Mouse (Mus musculus): ENCODE measurements around the gene Map4k2.

DNA sequence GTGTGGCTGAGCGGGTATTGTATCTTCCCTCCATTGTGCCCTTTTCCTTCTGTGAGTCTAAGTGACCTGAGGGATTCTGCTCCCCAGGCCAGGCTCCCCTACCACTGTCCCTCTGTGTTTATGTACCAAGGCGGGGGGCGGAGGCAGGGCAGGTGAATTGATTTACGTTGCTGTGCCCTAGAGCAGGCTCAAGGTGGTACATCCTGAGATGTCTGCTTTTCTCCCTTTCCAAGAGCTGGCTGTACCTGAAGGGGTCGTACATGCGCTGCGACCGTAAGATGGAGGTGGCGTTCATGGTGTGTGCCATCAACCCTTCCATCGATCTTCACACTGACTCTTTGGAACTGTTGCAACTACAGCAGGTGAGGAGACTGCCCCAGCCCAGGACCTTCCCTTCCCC lies 4.0 kb upstream of the Map4k2 start:
- no peak for TF ChIP-seq CTCF (IDR thresholded peaks at IDR 0.05; ENCODE audit: borderline replicate concordance, extremely low read depth, insufficient read depth, insufficient read length)
- no peak for TF ChIP-seq POLR2A (IDR thresholded peaks at IDR 0.05; ENCODE audit: borderline replicate concordance, extremely low read depth, insufficient read depth, insufficient read length, poor library complexity, severe bottlenecking)
